Mouse (Mus musculus) liver, embryonic 13.5 days (tissue): Measurements from ENCODE around the gene Afp. TPM values are rescaled to one million over a fixed set of nuclear protein-coding genes. Genes with fewer than 3 reads are reported as not detected.

Source experiments
- ATAC-seq: fragments of 200-750 bp; cut with Nextera tagmentation; 2 replicates; pipeline ENCODE4 v1.8.0; 2017; ENCODE audit warnings: low read depth, mild to moderate bottlenecking, moderate number of reproducible peaks, moderate library complexity
- DNase-seq: peaks from one replicate; pipeline ENCODE4 v3.0.0; 2022
- H3K27ac ChIP-seq: fragments of 300-500 bp; sonication (generic); 2 replicates; pipeline ENCODE4 v1.5.1; 2015; ENCODE audit warnings: moderate library complexity, mild to moderate bottlenecking, inconsistent platforms
- H3K27me3 ChIP-seq: fragments of 300-500 bp; sonication (generic); 2 replicates; pipeline ENCODE4 v1.6.1; 2015; ENCODE audit warnings: mild to moderate bottlenecking, inconsistent platforms
- H3K36me3 ChIP-seq: fragments of 300-500 bp; sonication (generic); 2 replicates; pipeline ENCODE4 v1.6.1; 2015; ENCODE audit warnings: mild to moderate bottlenecking, inconsistent platforms
- H3K4me1 ChIP-seq: fragments of 300-500 bp; sonication (generic); replicated peaks from 2 replicates; pipeline ENCODE4 v1.6.1; 2015; ENCODE audit warnings: inconsistent platforms
- H3K4me2 ChIP-seq: fragments of 300-500 bp; sonication (generic); 2 replicates; pipeline ENCODE4 v1.6.1; 2015; ENCODE audit warnings: inconsistent platforms, mild to moderate bottlenecking, moderate library complexity
- H3K4me3 ChIP-seq: fragments of 300-500 bp; sonication (generic); replicated peaks from 2 replicates; pipeline ENCODE4 v1.5.1; 2015; ENCODE audit warnings: mild to moderate bottlenecking, inconsistent platforms
- H3K9ac ChIP-seq: fragments of 300-500 bp; sonication (generic); 2 replicates; pipeline ENCODE4 v1.6.1; 2015; ENCODE audit warnings: mild to moderate bottlenecking, inconsistent platforms
- H3K9me3 ChIP-seq: fragments of 300-500 bp; sonication (generic); replicated peaks from 2 replicates; pipeline ENCODE4 v1.6.1; 2016; ENCODE audit warnings: inconsistent platforms
- WGBS: fragments of 180-500 bp; shearing (Covaris S2); methylation state at CpG from one replicate; pipeline ENCODE4 v1.1.7; 2015; ENCODE audit not compliant: insufficient replicate concordance; 5-methylcytosine and 5-hydroxymethylcytosine counted together
- polyA plus RNA-seq: library from polyadenylated mRNA; unstranded; fragments of >200 nt; fragmentation: Nextera tagmentation; extraction: Ambion mirVana; gene quantifications from 2 replicates; pipeline ENCODE4 v1.2.1, GENCODE M21; 2015

The Afp gene
- polyA plus RNA-seq, 1 experiment from 2014 or later: 6,379 TPM

GRCm38 (mm10) chr5:90476741-90477140 lies 13.8 kb upstream of the Afp start:
- no peak for DNase-seq
- no peak overlapping the region for H3K4me3 ChIP-seq
- no peaks in the 10 kb centered on the region for H3K36me3 ChIP-seq
- no peak overlapping the region for H3K27ac ChIP-seq
- H3K9me3 ChIP-seq: no peaks in the 10 kb centered on the region
- no peak overlapping the region for H3K9ac ChIP-seq
- ATAC-seq: 0 out of 2 replicates have a peak, but pooled peaks have one; percentile 4
- 71% methylated on average over 3 of the region's 3 CpGs for WGBS
- H3K27me3 ChIP-seq: no peaks in the 10 kb centered on the region
- H3K4me2 ChIP-seq: no peak overlapping the region
- H3K4me1 ChIP-seq: no peaks in the 10 kb centered on the region

- 50% methylated on average over 7 of the region's 7 CpGs for WGBS
- no peak for DNase-seq
- no peaks in the 10 kb centered on the region for H3K27me3 ChIP-seq
- H3K27ac ChIP-seq: no peak overlapping the region
- peak; percentile 45 for ATAC-seq
- no peak overlapping the region for H3K9ac ChIP-seq
- H3K4me2 ChIP-seq: no peak overlapping the region
- no peaks in the 10 kb centered on the region for H3K36me3 ChIP-seq
- H3K4me1 ChIP-seq: no peaks in the 10 kb centered on the region
- no peak overlapping the region for H3K4me3 ChIP-seq
- no peaks in the 10 kb centered on the region for H3K9me3 ChIP-seq
Measured at GRCm38 (mm10) chr5:90477308-90478140, 13.0 kb upstream of the Afp start.

GRCm38 (mm10) chr5:90478886-90479285 lies 11.7 kb upstream of the Afp start:
- H3K4me3 ChIP-seq: no peak overlapping the region
- H3K4me1 ChIP-seq: no peaks in the 10 kb centered on the region; the same call in 1 of the 2 replicates
- no peaks in the 10 kb centered on the region for H3K9me3 ChIP-seq
- no peak for DNase-seq
- ATAC-seq: no peak
- H3K36me3 ChIP-seq: no peaks in the 10 kb centered on the region
- 22% methylated on average over 1 of the region's 1 CpGs for WGBS
- no peak overlapping the region for H3K9ac ChIP-seq
- H3K27me3 ChIP-seq: no peaks in the 10 kb centered on the region
- H3K27ac ChIP-seq: no peak overlapping the region
- H3K4me2 ChIP-seq: no peak overlapping the region

GRCm38 (mm10) chr5:90485597-90485996 lies 4.9 kb upstream of the Afp start:
- Histone ChIP-seq H3K27ac (peak overlapping the region; percentile 71), H3K4me1 (peaks cover 10% of the 10 kb centered on the region; the same call in 1 of the 2 replicates), H3K9ac (no peak overlapping the region), H3K36me3 (no peaks in the 10 kb centered on the region), H3K9me3 (no peaks in the 10 kb centered on the region), H3K4me2 (no peak overlapping the region), H3K27me3 (no peaks in the 10 kb centered on the region), H3K4me3 (no peak overlapping the region)
- ATAC-seq: peak; percentile 55
- DNase-seq: no peak
- 68% methylated on average over 7 of the region's 7 CpGs for WGBS

- Histone ChIP-seq H3K4me3 (no peak overlapping the region), H3K4me2 (no peak overlapping the region), H3K27ac (no peak overlapping the region), H3K27me3 (no peaks in the 10 kb centered on the region), H3K36me3 (no peaks in the 10 kb centered on the region), H3K4me1 (peaks cover 10% of the 10 kb centered on the region; the same call in 1 of the 2 replicates), H3K9ac (no peak overlapping the region), H3K9me3 (no peaks in the 10 kb centered on the region)
- WGBS: 66% methylated on average over 7 of the region's 7 CpGs
- no peak for DNase-seq
- peak; percentile 67 for ATAC-seq
Measured at GRCm38 (mm10) chr5:90488323-90488722, 2.2 kb upstream of the Afp start.

GRCm38 (mm10) chr5:90492440-90492839 lies 1.9 kb downstream of the Afp start:
- 59% methylated on average over 9 of the region's 9 CpGs for WGBS
- Histone ChIP-seq H3K9ac (peak overlapping the region; percentile 22; the same call in 1 of the 2 replicates), H3K27me3 (no peaks in the 10 kb centered on the region), H3K36me3 (no peaks in the 10 kb centered on the region), H3K27ac (no peak overlapping the region), H3K4me3 (peak overlapping the region; percentile 25), H3K4me2 (peak overlapping the region; percentile 24; the same call in 1 of the 2 replicates), H3K9me3 (no peaks in the 10 kb centered on the region), H3K4me1 (peaks cover 3% of the 10 kb centered on the region; the same call in 1 of the 2 replicates)
- DNase-seq (no peak), ATAC-seq (no peak)

- DNase-seq: no peak
- WGBS: 63% methylated on average over 4 of the region's 4 CpGs
- H3K36me3 ChIP-seq: no peaks in the 10 kb centered on the region
Measured at GRCm38 (mm10) chr5:90494308-90494707, 3.8 kb downstream of the Afp start.

GRCm38 (mm10) chr5:90499509-90499908 lies 9.0 kb downstream of the Afp start:
- H3K36me3 ChIP-seq: no peaks in the 10 kb centered on the region
- H3K9me3 ChIP-seq: no peaks in the 10 kb centered on the region
- ATAC-seq (no peak), DNase-seq (no peak)
- H3K9ac ChIP-seq: no peak overlapping the region
- no peaks in the 10 kb centered on the region for H3K4me1 ChIP-seq
- no peak overlapping the region for H3K4me2 ChIP-seq
- no peak overlapping the region for H3K27ac ChIP-seq
- no peak overlapping the region for H3K4me3 ChIP-seq
- H3K27me3 ChIP-seq: no peaks in the 10 kb centered on the region
- 64% methylated on average over 7 of the region's 7 CpGs for WGBS

More at GRCm38 (mm10) chr5:90494308-90494707, 3.8 kb downstream of the Afp start:
- no peak overlapping the region for H3K27ac ChIP-seq
- no peaks in the 10 kb centered on the region for H3K27me3 ChIP-seq
- H3K9me3 ChIP-seq: no peaks in the 10 kb centered on the region
- ATAC-seq: peak; percentile 62
- no peaks in the 10 kb centered on the region for H3K4me1 ChIP-seq
- no peak overlapping the region for H3K4me3 ChIP-seq
- H3K4me2 ChIP-seq: no peak overlapping the region
- H3K9ac ChIP-seq: no peak overlapping the region

GRCm38 (mm10) chr5:90500714-90501113 lies 10.2 kb downstream of the Afp start:
- no peak for ATAC-seq
- Histone ChIP-seq H3K4me3 (no peak overlapping the region), H3K4me1 (no peaks in the 10 kb centered on the region), H3K27ac (no peak overlapping the region), H3K9me3 (no peaks in the 10 kb centered on the region), H3K27me3 (no peaks in the 10 kb centered on the region), H3K4me2 (no peak overlapping the region), H3K36me3 (no peaks in the 10 kb centered on the region), H3K9ac (no peak overlapping the region)
- 4% methylated on average over 6 of the region's 6 CpGs for WGBS
- DNase-seq: no peak

- Histone ChIP-seq H3K4me3 (no peak overlapping the region), H3K4me2 (no peak overlapping the region), H3K9ac (no peak overlapping the region), H3K27me3 (no peaks in the 10 kb centered on the region), H3K9me3 (no peaks in the 10 kb centered on the region), H3K27ac (no peak overlapping the region), H3K4me1 (no peaks in the 10 kb centered on the region), H3K36me3 (no peaks in the 10 kb centered on the region)
- no peak for ATAC-seq
- WGBS: 67% methylated on average over 5 of the region's 5 CpGs
- no peak for DNase-seq
Measured at GRCm38 (mm10) chr5:90501752-90502151, 11.2 kb downstream of the Afp start.

GRCm38 (mm10) chr5:90504742-90505141 lies 14.2 kb downstream of the Afp start:
- DNase-seq: no peak
- H3K4me1 ChIP-seq: no peaks in the 10 kb centered on the region
- no peaks in the 10 kb centered on the region for H3K27me3 ChIP-seq
- no peaks in the 10 kb centered on the region for H3K36me3 ChIP-seq
- H3K4me3 ChIP-seq: no peak overlapping the region
- no peak overlapping the region for H3K4me2 ChIP-seq
- WGBS: 35% methylated on average over 11 of the region's 11 CpGs
- no peak for ATAC-seq
- no peak overlapping the region for H3K9ac ChIP-seq
- H3K9me3 ChIP-seq: no peaks in the 10 kb centered on the region
- H3K27ac ChIP-seq: no peak overlapping the region; the same call in 1 of the 2 replicates

- no peaks in the 10 kb centered on the region for H3K27me3 ChIP-seq
- WGBS: 59% methylated on average over 2 of the region's 2 CpGs
- no peak overlapping the region for H3K4me2 ChIP-seq
- no peak overlapping the region for H3K27ac ChIP-seq
- H3K9ac ChIP-seq: no peak overlapping the region
- DNase-seq (no peak), ATAC-seq (no peak)
- no peaks in the 10 kb centered on the region for H3K9me3 ChIP-seq
- H3K4me3 ChIP-seq: no peak overlapping the region
- H3K4me1 ChIP-seq: no peaks in the 10 kb centered on the region
- H3K36me3 ChIP-seq: no peaks in the 10 kb centered on the region
Measured at GRCm38 (mm10) chr5:90506507-90506906, 16.0 kb downstream of the Afp start.
